Mouse (Mus musculus) urinary bladder, postnatal 14 days (tissue): ENCODE results near the gene Rexo4.

Source experiments
- DNase-seq: peaks from one replicate; pipeline ENCODE4 v3.0.0; 2021; ENCODE audit warnings: low spot score

Rexo4 gene

DNA sequence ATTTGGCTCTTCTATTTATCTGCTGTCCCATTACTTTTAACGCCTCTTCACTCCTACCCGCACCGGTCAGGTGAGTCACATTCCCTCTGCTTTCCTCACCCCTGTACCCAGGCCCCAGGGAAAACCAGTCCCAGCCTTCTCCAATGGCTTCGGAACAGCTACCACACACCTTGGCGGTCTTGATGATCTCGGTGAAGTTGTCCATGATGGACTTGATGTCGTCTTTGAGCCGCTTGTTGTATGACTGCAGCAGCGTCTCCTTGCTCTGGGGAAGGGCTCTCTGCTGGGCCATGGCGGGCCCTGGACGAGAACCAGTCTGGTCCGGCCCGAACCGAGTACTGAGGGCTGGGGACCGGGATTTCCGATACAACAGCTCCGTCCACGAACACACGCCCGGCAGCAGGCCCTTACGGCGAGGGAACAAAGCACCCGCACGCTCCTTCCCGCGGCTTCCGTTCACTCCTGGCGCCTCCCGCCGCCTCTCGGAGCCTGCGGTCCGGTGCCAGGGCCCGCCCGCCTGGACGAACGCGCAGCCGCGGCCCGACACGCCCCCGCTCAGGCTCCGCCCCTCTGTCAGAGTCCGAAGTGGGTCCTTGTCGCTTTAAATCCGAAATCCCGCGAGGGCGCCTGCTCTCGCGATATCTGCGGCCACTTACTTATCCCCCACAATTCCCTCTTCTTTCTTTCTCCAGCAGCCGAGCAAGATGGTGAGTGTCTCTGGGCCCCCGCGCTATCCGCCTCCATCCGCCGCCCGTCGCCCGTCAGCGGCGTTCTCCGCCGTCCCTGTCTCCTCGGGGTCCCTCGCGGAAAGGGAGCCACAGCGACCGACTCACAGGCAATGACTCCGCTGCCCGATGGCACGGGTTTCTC lies 53.8 kb downstream of the Rexo4 start, which contains the start of the genes Med22 and Rpl7a:
Med22 (minus strand) TSS at position 554 of the 870 bp plus-strand sequence.
Rpl7a (plus strand) TSS at position 641 of the 870 bp plus-strand sequence.
- peak; percentile 100 for DNase-seq

- DNase-seq: no peak
These were observed 54.8 kb downstream of the Rexo4 start for GRCm38 (mm10) chr2:26909387-26909784.

- no peak for DNase-seq
These were observed 55.3 kb downstream of the Rexo4 start for GRCm38 (mm10) chr2:26908710-26909386.

DNA sequence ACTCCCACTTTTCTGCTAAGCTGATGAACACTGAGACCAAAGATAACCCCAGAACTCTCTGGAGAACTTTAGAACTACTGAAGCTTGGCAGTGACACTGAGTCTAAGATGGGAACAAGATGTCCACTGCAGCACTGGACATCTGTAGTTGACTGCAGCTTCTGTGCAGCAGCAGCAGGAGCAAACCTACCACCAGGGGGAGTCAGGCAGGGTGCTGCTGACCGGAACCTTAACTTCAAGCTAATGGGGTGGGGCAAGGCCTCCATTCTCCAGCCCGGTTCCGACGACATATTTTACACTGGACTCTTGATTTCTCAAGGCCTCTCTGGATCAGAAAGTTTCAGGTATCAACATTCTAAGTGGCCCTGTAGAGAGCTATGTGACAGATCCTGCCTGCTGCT lies 57.1 kb downstream of the Rexo4 start:
- DNase-seq: peak; percentile 56

DNA sequence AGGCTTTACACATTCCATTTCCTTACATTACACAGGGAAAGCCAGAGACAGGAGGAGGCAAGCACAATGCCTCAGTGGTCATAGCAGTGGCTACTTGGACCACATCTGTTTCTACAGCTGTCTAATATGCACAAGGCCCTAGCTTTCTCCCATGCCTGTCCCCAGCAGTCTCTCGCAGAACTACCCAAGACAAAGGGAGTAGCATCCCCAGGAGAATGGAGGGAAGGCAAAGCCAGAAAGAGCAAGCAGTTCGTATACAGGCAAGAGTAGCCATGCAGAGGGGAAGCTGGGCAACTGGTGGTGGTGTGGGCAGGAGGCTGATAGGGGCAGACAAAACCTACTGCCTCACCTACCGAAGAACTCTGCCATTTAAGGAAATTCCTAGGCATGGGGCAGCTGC lies 57.8 kb downstream of the Rexo4 start:
- DNase-seq: no peak

- DNase-seq: no peak
These were observed 58.2 kb downstream of the Rexo4 start for GRCm38 (mm10) chr2:26905936-26906335.
